Mouse (Mus musculus) forebrain, postnatal 0 days (tissue): Measurements from ENCODE around the gene Ptprn2. TPM values are rescaled to one million over a fixed set of nuclear protein-coding genes. Genes with fewer than 3 reads are reported as not detected.

Experiments used
- ATAC-seq: fragments of 200-750 bp; cut with Nextera tagmentation; 2 replicates; pipeline ENCODE4 v1.8.0; 2017; ENCODE audit warnings: mild to moderate bottlenecking, moderate library complexity
- DNase-seq: peaks from one replicate; pipeline ENCODE4 v3.0.0-alpha.2; 2015
- H3K27ac ChIP-seq: fragments of 300-500 bp; sonication (generic); 2 replicates; pipeline ENCODE4 v1.5.1; 2014; ENCODE audit warnings: low read depth, mild to moderate bottlenecking, antibody characterized with exemption, low read length, moderate library complexity, mixed read lengths
- H3K27me3 ChIP-seq: fragments of 300-500 bp; sonication (generic); 2 replicates; pipeline ENCODE4 v1.6.1; 2014; ENCODE audit warnings: mild to moderate bottlenecking, low read length, mixed read lengths; ENCODE audit not compliant: insufficient read depth
- H3K36me3 ChIP-seq: fragments of 300-500 bp; sonication (generic); 2 replicates; pipeline ENCODE4 v1.6.1; 2014; ENCODE audit warnings: mild to moderate bottlenecking, moderate library complexity; ENCODE audit not compliant: insufficient read depth
- H3K4me1 ChIP-seq: fragments of 300-500 bp; sonication (generic); 2 replicates; pipeline ENCODE4 v1.6.1; 2014; ENCODE audit warnings: antibody characterized with exemption; ENCODE audit not compliant: insufficient read depth
- H3K4me2 ChIP-seq: fragments of 300-500 bp; sonication (generic); 2 replicates; pipeline ENCODE4 v1.6.1; 2014; ENCODE audit warnings: low read depth, mild to moderate bottlenecking, moderate library complexity
- H3K4me3 ChIP-seq: fragments of 300-500 bp; sonication (generic); 2 replicates; pipeline ENCODE4 v1.5.1; 2014; ENCODE audit warnings: low read depth, low read length, mixed read lengths
- H3K9ac ChIP-seq: fragments of 300-500 bp; sonication (generic); 2 replicates; pipeline ENCODE4 v1.6.1; 2014; ENCODE audit warnings: mild to moderate bottlenecking
- H3K9me3 ChIP-seq: fragments of 300-500 bp; sonication (generic); 2 replicates; pipeline ENCODE4 v1.6.1; 2016; ENCODE audit warnings: low read length
- CTCF ChIP-seq: sonication (generic); IDR thresholded peaks from 2 replicates; pipeline ENCODE4 v1.5.1; 2016; ENCODE audit warnings: antibody characterized with exemption, control low read depth, low read depth
- WGBS: fragments of 180-500 bp; shearing (Covaris S2); extraction: QIAGEN DNeasy Blood & Tissue Kit; methylation state at CpG from one replicate; pipeline ENCODE4 v1.1.7; 2014; 5-methylcytosine and 5-hydroxymethylcytosine counted together
- polyA plus RNA-seq: library from polyadenylated mRNA; unstranded; fragments of >200 nt; fragmentation: Nextera tagmentation; extraction: Ambion mirVana; gene quantifications from 2 replicates; pipeline ENCODE4 v1.2.1, GENCODE M21; 2015
- total RNA-seq: library from RNA; depleted of rRNA; stranded (reverse); fragments of >200 nt; gene quantifications from 2 replicates; pipeline ENCODE4 v1.2.3, GENCODE M21; 2014

Gene Ptprn2
- total and polyA plus RNA-seq, 2 experiments from 2014 or later: 15.9 to 91.1 TPM

- H3K9ac ChIP-seq: peak overlapping the region; percentile 40
- TF ChIP-seq CTCF: no peak
- peak overlapping the region; percentile 58 for H3K27ac ChIP-seq
- H3K4me3 ChIP-seq: peak overlapping the region; percentile 24
- 11% methylated on average over 33 of the region's 33 CpGs for WGBS
- ATAC-seq (peak; percentile 2; the same call in 1 of the 2 replicates), DNase-seq (peak; percentile 29)
- H3K4me2 ChIP-seq: peak overlapping the region; percentile 46
- peaks cover 17% of the 10 kb centered on the region; the same call in 1 of the 2 replicates for H3K27me3 ChIP-seq
- H3K36me3 ChIP-seq: no peaks in the 10 kb centered on the region
- no peaks in the 10 kb centered on the region for H3K9me3 ChIP-seq
- H3K4me1 ChIP-seq: peaks cover 16% of the 10 kb centered on the region
Measured at GRCm38 (mm10) chr12:117150611-117151395, 665.3 kb downstream of the Ptprn2 start.

- peaks cover 16% of the 10 kb centered on the region for H3K4me1 ChIP-seq
- WGBS: 8% methylated on average over 7 of the region's 7 CpGs
- ATAC-seq: no peak
- H3K27me3 ChIP-seq: peaks cover 17% of the 10 kb centered on the region; the same call in 1 of the 2 replicates
- peak; percentile 36 for DNase-seq
- H3K4me2 ChIP-seq: peak overlapping the region; percentile 46
- H3K4me3 ChIP-seq: peak overlapping the region; percentile 24
- no peak for TF ChIP-seq CTCF
- H3K9me3 ChIP-seq: no peaks in the 10 kb centered on the region
- peak overlapping the region; percentile 40 for H3K9ac ChIP-seq
- no peaks in the 10 kb centered on the region for H3K36me3 ChIP-seq
- peak overlapping the region; percentile 58 for H3K27ac ChIP-seq
Measured at GRCm38 (mm10) chr12:117151611-117152010, 666.1 kb downstream of the Ptprn2 start.

GRCm38 (mm10) chr12:117152366-117153165 is 667.0 kb downstream of the Ptprn2 start:
- 6% methylated on average over 28 of the region's 28 CpGs for WGBS

DNA sequence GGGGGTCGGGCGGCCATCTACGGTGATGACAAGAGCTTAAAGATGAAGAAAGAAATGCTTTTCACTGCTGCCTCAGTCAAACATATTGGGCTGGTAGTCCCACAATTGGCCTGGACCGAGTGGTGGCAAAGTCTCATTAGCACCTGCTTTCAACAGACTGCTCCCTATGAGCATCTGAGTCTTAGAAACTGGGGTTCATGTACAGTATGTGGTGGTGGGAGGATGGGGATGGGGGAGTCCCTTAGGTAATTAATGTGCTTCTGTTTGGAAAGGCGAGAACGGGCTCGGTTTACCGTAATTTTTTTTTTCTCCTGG is 667.6 kb downstream of the Ptprn2 start:
- DNase-seq: no peak
- WGBS: 3% methylated on average over 8 of the region's 8 CpGs
- Histone ChIP-seq H3K4me1 (peaks cover 16% of the 10 kb centered on the region), H3K9ac (peak overlapping the region; percentile 80), H3K9me3 (no peaks in the 10 kb centered on the region), H3K4me2 (peak overlapping the region; percentile 85), H3K27ac (peak overlapping the region; percentile 87), H3K4me3 (peak overlapping the region; percentile 67), H3K36me3 (no peaks in the 10 kb centered on the region), H3K27me3 (peaks cover 21% of the 10 kb centered on the region; the same call in 1 of the 2 replicates)
- no peak for TF ChIP-seq CTCF
- no peak for ATAC-seq

More at GRCm38 (mm10) chr12:117152366-117153165, 667.0 kb downstream of the Ptprn2 start:
- Histone ChIP-seq H3K4me2 (peak overlapping the region; percentile 85), H3K9me3 (no peaks in the 10 kb centered on the region), H3K36me3 (no peaks in the 10 kb centered on the region), H3K27me3 (peaks cover 17% of the 10 kb centered on the region; the same call in 1 of the 2 replicates), H3K9ac (peak overlapping the region; percentile 80), H3K4me3 (peak overlapping the region; percentile 67; the same call in 1 of the 2 replicates), H3K4me1 (peaks cover 16% of the 10 kb centered on the region), H3K27ac (peak overlapping the region; percentile 87)
- ATAC-seq (peak; percentile 18; the same call in 1 of the 2 replicates), DNase-seq (peak; percentile 54)
- TF ChIP-seq CTCF: peak; percentile 30

- H3K36me3 ChIP-seq: no peaks in the 10 kb centered on the region
- WGBS: 3% methylated on average over 69 of the region's 73 CpGs
- no peaks in the 10 kb centered on the region for H3K9me3 ChIP-seq
- no peak; the same call in 1 of the 2 replicates for TF ChIP-seq CTCF
- peak overlapping the region; percentile 87 for H3K27ac ChIP-seq
- ATAC-seq: peak; percentile 72
- H3K4me1 ChIP-seq: peaks cover 16% of the 10 kb centered on the region
- DNase-seq: peak; percentile 74
- peaks cover 18% of the 10 kb centered on the region; the same call in 1 of the 2 replicates for H3K27me3 ChIP-seq
- peak overlapping the region; percentile 80 for H3K9ac ChIP-seq
- H3K4me3 ChIP-seq: peak overlapping the region; percentile 67
- peak overlapping the region; percentile 85 for H3K4me2 ChIP-seq
Measured at GRCm38 (mm10) chr12:117153671-117154355, 668.3 kb downstream of the Ptprn2 start.

GRCm38 (mm10) chr12:117154356-117155243 is 669.1 kb downstream of the Ptprn2 start:
- no peaks in the 10 kb centered on the region for H3K36me3 ChIP-seq
- peak overlapping the region; percentile 80 for H3K9ac ChIP-seq
- 2% methylated on average over 27 of the region's 27 CpGs for WGBS
- no peak for TF ChIP-seq CTCF
- H3K4me1 ChIP-seq: peaks cover 24% of the 10 kb centered on the region
- H3K4me2 ChIP-seq: peak overlapping the region; percentile 85
- peaks cover 15% of the 10 kb centered on the region; the same call in 1 of the 2 replicates for H3K27me3 ChIP-seq
- H3K27ac ChIP-seq: peak overlapping the region; percentile 87
- no peaks in the 10 kb centered on the region for H3K9me3 ChIP-seq
- ATAC-seq: peak; percentile 16
- DNase-seq: peak; percentile 53
- peak overlapping the region; percentile 67 for H3K4me3 ChIP-seq
